Mouse (Mus musculus) liver, adult 2 months (tissue): ENCODE measurements around the gene Osbp2.

Source experiments
- CTCF ChIP-seq: fragments of 200-500 bp; IDR thresholded peaks from 2 replicates; pipeline ENCODE4 v1.5.1; 2011; ENCODE audit warnings: low read depth, low read length, control low read depth
- POLR2A ChIP-seq: fragments of 200-500 bp; IDR thresholded peaks from 2 replicates; pipeline ENCODE4 v1.6.1; 2011; ENCODE audit warnings: low read length, control low read depth; ENCODE audit not compliant: insufficient read depth; ENCODE audit errors: extremely low read depth

- no peak for TF ChIP-seq CTCF
- no peak for TF ChIP-seq POLR2A
Measured at GRCm38 (mm10) chr11:3704404-3704803, 159.3 kb downstream of the Osbp2 start.
